In the genomic region with DNA sequence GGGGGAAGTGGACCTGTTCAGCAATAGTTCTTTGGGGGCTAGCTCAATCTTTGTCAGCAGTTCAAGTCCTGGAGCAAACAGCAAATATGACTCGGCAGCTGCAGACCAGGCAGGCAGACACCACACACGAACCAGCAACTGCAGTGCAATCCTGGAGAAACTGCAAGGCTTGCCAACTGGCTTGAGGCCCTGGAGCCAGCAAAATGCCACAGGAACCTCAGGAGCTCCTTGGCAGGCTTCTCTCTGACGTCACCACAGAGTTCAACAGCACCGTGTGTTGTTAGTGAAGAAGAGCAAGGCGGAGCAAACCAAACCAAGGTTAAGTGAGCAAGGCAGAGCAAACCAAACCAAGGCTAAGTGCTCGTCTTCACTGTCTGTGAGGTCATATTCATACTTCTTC, we compare ENCODE assay signal across 27 mouse cellular contexts.
A peak's percentile ranks its signal among the peaks of the same experiment; 100 is the strongest.
DNase-seq lines count a peak whose midpoint lies in the region; ATAC-seq and TF ChIP-seq lines count a peak whose summit lies in the region.
"Had no signal": no experiment of that assay in that cellular context is flagged by ENCODE, and none has a peak within 500 bp of the region (broad histone marks: within the 10 kb centered on the region; RNA-seq: fewer than 3 reads in every experiment).

No protein-coding gene starts in this region.

- H3K36me3 ChIP-seq in liver, adult 2 months (ENCODE audit: control insufficient read depth, insufficient read depth, low read length) = no peaks in the 10 kb centered on the region
- H3K36me3 ChIP-seq in liver, postnatal 0 days (replicated peaks; ENCODE audit: insufficient read depth, low read length) = no peaks in the 10 kb centered on the region
- no peaks in the 10 kb centered on the region for H3K36me3 ChIP-seq in midbrain, postnatal 0 days (ENCODE audit: insufficient read depth, low read length)
- H3K36me3 ChIP-seq: embryonic facial prominence, embryonic 13.5 days; G1E; hindbrain, embryonic 10.5 days; intestine, embryonic 15.5 days; kidney, embryonic 15.5 days; limb, embryonic 13.5 days; liver, embryonic 12.5 days; midbrain, embryonic 13.5 days; neural tube, embryonic 15.5 days; stomach, embryonic 15.5 days had no signal

- H3K79me2 ChIP-seq in liver, adult 2 months (ENCODE audit: control insufficient read depth, insufficient read depth, low read length) = no peaks in the 10 kb centered on the region

- H3K4me2 ChIP-seq in liver, postnatal 0 days (ENCODE audit: low read depth, low read length) = no peak overlapping the region
- H3K4me2 ChIP-seq in midbrain, postnatal 0 days (ENCODE audit: low read depth, low read length, poor library complexity, severe bottlenecking) = no peak overlapping the region
- H3K4me2 ChIP-seq: embryonic facial prominence, embryonic 13.5 days; intestine, embryonic 15.5 days; kidney, embryonic 15.5 days; limb, embryonic 13.5 days; liver, embryonic 12.5 days; midbrain, embryonic 13.5 days; neural tube, embryonic 15.5 days; stomach, embryonic 15.5 days had no signal

- no peak overlapping the region for H3K9ac ChIP-seq in liver, adult 2 months (ENCODE audit: low read depth, low read length)
- no peak overlapping the region for H3K9ac ChIP-seq in liver, postnatal 0 days (replicated peaks)
- H3K9ac ChIP-seq in midbrain, postnatal 0 days (replicated peaks; ENCODE audit: low read length, poor library complexity, severe bottlenecking) = no peak overlapping the region
- H3K9ac ChIP-seq: embryonic facial prominence, embryonic 13.5 days; intestine, embryonic 15.5 days; kidney, embryonic 15.5 days; limb, embryonic 13.5 days; liver, embryonic 12.5 days; midbrain, embryonic 13.5 days; neural tube, embryonic 15.5 days; stomach, embryonic 15.5 days had no signal

- 64% methylated on average over 6 of the region's 6 CpGs for WGBS in liver, adult 2 months
- 81% methylated on average over 6 of the region's 6 CpGs for WGBS in liver, postnatal 0 days (ENCODE audit: insufficient replicate concordance)
- WGBS in midbrain, postnatal 0 days = 89% methylated on average over 6 of the region's 6 CpGs

- no peak overlapping the region for H3K4me3 ChIP-seq in liver, adult 2 months (ENCODE audit: insufficient read depth, low read depth, low read length)
- H3K4me3 ChIP-seq in liver, postnatal 0 days (ENCODE audit: low read depth, low read length) = no peak overlapping the region
- no peak overlapping the region for H3K4me3 ChIP-seq in midbrain, postnatal 0 days (ENCODE audit: low read depth, low read length)
- H3K4me3 ChIP-seq: embryonic facial prominence, embryonic 13.5 days; hindbrain, embryonic 10.5 days; intestine, embryonic 15.5 days; kidney, embryonic 15.5 days; limb, embryonic 13.5 days; liver, embryonic 12.5 days; midbrain, embryonic 13.5 days; neural tube, embryonic 15.5 days; stomach, embryonic 15.5 days had no signal

- TF ChIP-seq CTCF in liver, adult 2 months (IDR thresholded peaks at IDR 0.05; ENCODE audit: low read depth, low read length) = no peak
- no peak for TF ChIP-seq CTCF in liver, postnatal 0 days (IDR thresholded peaks at IDR 0.05; ENCODE audit: low read depth)
- no peak for TF ChIP-seq CTCF in midbrain, postnatal 0 days (IDR thresholded peaks at IDR 0.05)

- no peak for ATAC-seq in liver, postnatal 0 days
- no peak for ATAC-seq in midbrain, postnatal 0 days (ENCODE audit: low FRiP score)
- ATAC-seq: hindbrain, postnatal 0 days; intestine, embryonic 15.5 days; liver, embryonic 12.5 days; lung, postnatal 0 days; midbrain, embryonic 13.5 days had no signal

- H3K27ac ChIP-seq in liver, adult 2 months (replicated peaks; ENCODE audit: insufficient read depth, low read depth, low read length) = no peak overlapping the region
- H3K27ac ChIP-seq in liver, postnatal 0 days (ENCODE audit: low read depth) = no peak overlapping the region
- H3K27ac ChIP-seq in midbrain, postnatal 0 days (ENCODE audit: low read depth, low read length) = no peak overlapping the region
- H3K27ac ChIP-seq: embryonic facial prominence, embryonic 13.5 days; hindbrain, embryonic 10.5 days; hindbrain, postnatal 0 days; intestine, embryonic 15.5 days; kidney, embryonic 15.5 days; limb, embryonic 13.5 days; liver, embryonic 12.5 days; macrophage; midbrain, embryonic 13.5 days; neural tube, embryonic 15.5 days; stomach, embryonic 15.5 days had no signal

- H3K4me1 ChIP-seq in liver, adult 2 months (ENCODE audit: control insufficient read depth, insufficient read depth, low read length) = no peaks in the 10 kb centered on the region
- H3K4me1 ChIP-seq in liver, postnatal 0 days (ENCODE audit: insufficient read depth) = 0 out of 2 replicates have a peak, but pooled peaks cover 3% of the 10 kb centered on the region
- peaks cover 3% of the 10 kb centered on the region; the same call in 1 of the 2 replicates for H3K4me1 ChIP-seq in midbrain, postnatal 0 days (ENCODE audit: insufficient read depth, low read length)
- H3K4me1 ChIP-seq: hindbrain, embryonic 10.5 days; intestine, embryonic 15.5 days; liver, embryonic 12.5 days; neural tube, embryonic 15.5 days; stomach, embryonic 15.5 days had no signal

- H3K27me3 ChIP-seq in liver, adult 2 months (ENCODE audit: control insufficient read depth, insufficient read depth, low read length) = no peaks in the 10 kb centered on the region
- H3K27me3 ChIP-seq in liver, postnatal 0 days (ENCODE audit: insufficient read depth, low read length) = no peaks in the 10 kb centered on the region
- H3K27me3 ChIP-seq in midbrain, postnatal 0 days (ENCODE audit: insufficient read depth, low read length) = no peaks in the 10 kb centered on the region
- H3K27me3 ChIP-seq: embryonic facial prominence, embryonic 13.5 days; intestine, embryonic 15.5 days; kidney, embryonic 15.5 days; limb, embryonic 13.5 days; liver, embryonic 12.5 days; midbrain, embryonic 13.5 days; neural tube, embryonic 15.5 days; stomach, embryonic 15.5 days had no signal

- no peaks in the 10 kb centered on the region for H3K9me3 ChIP-seq in liver, postnatal 0 days (ENCODE audit: low read length)
- H3K9me3 ChIP-seq in midbrain, postnatal 0 days (ENCODE audit: low read length) = no peaks in the 10 kb centered on the region
- H3K9me3 ChIP-seq: embryonic facial prominence, embryonic 13.5 days; hindbrain, embryonic 10.5 days; intestine, embryonic 15.5 days; kidney, embryonic 15.5 days; liver, embryonic 12.5 days; midbrain, embryonic 13.5 days; neural tube, embryonic 15.5 days; stomach, embryonic 15.5 days had no signal

- peak; percentile 27 to 60 for DNase-seq in cerebellum, postnatal 14 days
- no peak for DNase-seq in cerebellum, postnatal 36 days
- DNase-seq in liver, adult 2 months (ENCODE audit: extremely low read depth, low read depth, low spot score) = peak; percentile 58
- DNase-seq in liver, postnatal 0 days = no peak
- DNase-seq in adipocyte (ENCODE audit: low spot score) = peak; percentile 66
- no peak for DNase-seq in midbrain, postnatal 0 days (ENCODE audit: low spot score)
- DNase-seq: adrenal gland, postnatal 36 days; cerebellum, adult 8-10 months; gastrocnemius, postnatal 14 days; heart, postnatal 14 days; kidney, postnatal 25 days; lung, adult 18-20 months; retina, postnatal 1 day; right cerebral cortex, postnatal 14 days had no signal

- no peak for TF ChIP-seq EP300 in liver, postnatal 0 days (IDR thresholded peaks at IDR 0.05; ENCODE audit: low read depth)

- TF ChIP-seq POLR2A in liver, adult 2 months (IDR thresholded peaks at IDR 0.05; ENCODE audit: extremely low read depth, insufficient read depth, low read length) = no peak

Comparison
In these comparisons a context has a peak if more than half of its experiments do, and no peak if none do; other contexts are left out.
1. DNase-seq: peak in cerebellum, postnatal 14 days (2 of 2), liver, adult 2 months (single experiment) and adipocyte (single experiment); none in cerebellum, postnatal 36 days (0 of 2), liver, postnatal 0 days (single experiment) and midbrain, postnatal 0 days (single experiment).